Mouse (Mus musculus) kidney, adult 11 months (tissue): Measurements from ENCODE around the gene Mamdc2.
"Not testable (repeated sequence)": the region's sequence is repeated elsewhere in the genome, so short reads cannot be mapped to it uniquely, and the experiment has no call there.

ENCODE experiments used
- DNase-seq: peaks from one replicate; pipeline ENCODE4 v3.0.0; 2022

Gene Mamdc2

GRCm38 (mm10) chr19:23447988-23448497, at the start of gene Mamdc2:
TSS of gene Mamdc2 (minus strand) at chr19:23448442.
- DNase-seq = no peak

GRCm38 (mm10) chr19:23498011-23498410, 49.8 kb upstream of the Mamdc2 start:
- no peak for DNase-seq

GRCm38 (mm10) chr19:23497171-23497917, 49.1 kb upstream of the Mamdc2 start:
- no peak for DNase-seq

GRCm38 (mm10) chr19:23496536-23496935, 48.3 kb upstream of the Mamdc2 start:
- no peak for DNase-seq

- no peak for DNase-seq
Observed at GRCm38 (mm10) chr19:23492663-23493062, 44.4 kb upstream of the Mamdc2 start.

- not testable (repeated sequence) for DNase-seq
Observed at GRCm38 (mm10) chr19:23490703-23491102, 42.5 kb upstream of the Mamdc2 start.

- no peak for DNase-seq
Observed at GRCm38 (mm10) chr19:23489780-23490179, 41.5 kb upstream of the Mamdc2 start.

GRCm38 (mm10) chr19:23487421-23487820, 39.2 kb upstream of the Mamdc2 start:
- DNase-seq = no peak

GRCm38 (mm10) chr19:23486631-23487270, 38.5 kb upstream of the Mamdc2 start:
- DNase-seq = no peak

GRCm38 (mm10) chr19:23485940-23486600, 37.8 kb upstream of the Mamdc2 start:
- DNase-seq = no peak

GRCm38 (mm10) chr19:23482571-23482970, 34.3 kb upstream of the Mamdc2 start:
- DNase-seq = not testable (repeated sequence)

GRCm38 (mm10) chr19:23479597-23479967, 31.3 kb upstream of the Mamdc2 start:
- no peak for DNase-seq

GRCm38 (mm10) chr19:23478895-23479596, 30.8 kb upstream of the Mamdc2 start:
- no peak for DNase-seq

GRCm38 (mm10) chr19:23477826-23478225, 29.6 kb upstream of the Mamdc2 start:
- no peak for DNase-seq

GRCm38 (mm10) chr19:23467866-23468265, 19.6 kb upstream of the Mamdc2 start:
- no peak for DNase-seq

GRCm38 (mm10) chr19:23467011-23467410, 18.8 kb upstream of the Mamdc2 start:
- DNase-seq = no peak

GRCm38 (mm10) chr19:23457492-23457891, 9.2 kb upstream of the Mamdc2 start:
- no peak for DNase-seq

- no peak for DNase-seq
Observed at GRCm38 (mm10) chr19:23451361-23451760, 3.1 kb upstream of the Mamdc2 start.

- DNase-seq = no peak
Observed at GRCm38 (mm10) chr19:23447221-23447987, 838 bp downstream of the Mamdc2 start.

GRCm38 (mm10) chr19:23444910-23445845, 3.1 kb downstream of the Mamdc2 start:
- DNase-seq = no peak

- no peak for DNase-seq
Observed at GRCm38 (mm10) chr19:23435731-23436130, 12.5 kb downstream of the Mamdc2 start.
